In the genomic region with DNA sequence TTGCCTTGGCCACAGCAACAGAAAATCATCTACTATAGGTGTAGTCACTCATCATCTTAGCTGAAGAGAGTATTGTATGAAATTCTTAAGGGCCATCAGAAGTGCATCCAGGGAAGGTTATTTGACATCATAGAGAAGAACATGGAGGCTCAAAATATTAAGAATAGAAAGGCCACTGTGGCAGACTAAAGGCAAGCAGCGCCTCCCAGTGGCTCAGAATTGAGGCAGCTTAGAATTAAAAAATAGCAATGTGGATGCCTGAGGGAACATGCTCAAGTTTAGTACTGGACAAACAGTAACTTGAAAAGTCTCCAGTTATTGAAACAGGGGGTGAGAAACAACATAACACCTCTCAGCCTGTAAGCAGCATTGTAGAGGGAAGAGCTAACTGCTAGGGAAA, we compare ENCODE assay signal across 8 mouse cellular contexts.
A peak's percentile ranks its signal among the peaks of the same experiment; 100 is the strongest.
DNase-seq lines count a peak whose midpoint lies in the region.

No protein-coding gene starts in this region.

- peak; percentile 14 to 70 for DNase-seq in heart, adult 18-20 months
- DNase-seq in heart, adult 11 months: no peak
- DNase-seq in right cerebral cortex, postnatal 14 days: peak; percentile 11
- no peak for DNase-seq in right cerebral cortex, adult 18-20 months
- peak; percentile 39 for DNase-seq in cerebellum, adult 8-10 months
- DNase-seq in layer of hippocampus, postnatal 10 days (ENCODE audit: low spot score in 2 of 2): peak; percentile 48 to 49
- peak; percentile 7 to 25 for DNase-seq in thymus, postnatal 36 days
- DNase-seq in MN1 (ENCODE audit: low spot score): no peak

Comparison
In these comparisons a context has a peak if more than half of its experiments do, and no peak if none do; other contexts are left out.
1. DNase-seq: peak in heart, adult 18-20 months (2 of 2), right cerebral cortex, postnatal 14 days (single experiment), cerebellum, adult 8-10 months (single experiment), layer of hippocampus, postnatal 10 days (2 of 2) and thymus, postnatal 36 days (2 of 2); none in heart, adult 11 months (single experiment), right cerebral cortex, adult 18-20 months (single experiment) and MN1 (single experiment).